Mouse (Mus musculus) kidney, embryonic 14.5 days (tissue): ENCODE measurements at regions not wholly inside any gene's neighbourhood (a gene's known extent, or its start where the extent isn't known, plus 50 kb on each side); places are given as distances from the start of the nearest gene placed in this dataset.

Source experiments
- ATAC-seq: fragments of 200-750 bp; cut with Nextera tagmentation; 2 replicates; pipeline ENCODE4 v1.8.0; 2017; ENCODE audit warnings: moderate number of reproducible peaks, mild to moderate bottlenecking, moderate TSS enrichment, moderate library complexity; ENCODE audit not compliant: low FRiP score, low TSS enrichment
- H3K27ac ChIP-seq: fragments of 300-500 bp; sonication (generic); 2 replicates; pipeline ENCODE4 v1.5.1; 2014; ENCODE audit warnings: low read depth, mild to moderate bottlenecking, low read length, moderate library complexity, mixed read lengths
- H3K27me3 ChIP-seq: fragments of 300-500 bp; sonication (generic); 2 replicates; pipeline ENCODE4 v1.6.1; 2014; ENCODE audit warnings: mild to moderate bottlenecking, low read length; ENCODE audit not compliant: control insufficient read depth, insufficient read depth
- H3K36me3 ChIP-seq: fragments of 300-500 bp; sonication (generic); 2 replicates; pipeline ENCODE4 v1.6.1; 2014; ENCODE audit warnings: low read length, mixed read lengths; ENCODE audit not compliant: control insufficient read depth, insufficient read depth
- H3K4me1 ChIP-seq: fragments of 300-500 bp; sonication (generic); 2 replicates; pipeline ENCODE4 v1.6.1; 2014; ENCODE audit warnings: low read length, mixed read lengths; ENCODE audit not compliant: control insufficient read depth, insufficient read depth
- H3K4me2 ChIP-seq: fragments of 300-500 bp; sonication (generic); replicated peaks from 2 replicates; pipeline ENCODE4 v1.6.1; 2014; ENCODE audit warnings: low read depth, mild to moderate bottlenecking, low read length
- H3K4me3 ChIP-seq: fragments of 300-500 bp; sonication (generic); 2 replicates; pipeline ENCODE4 v1.5.1; 2014; ENCODE audit warnings: mild to moderate bottlenecking, low read length
- H3K9ac ChIP-seq: fragments of 300-500 bp; sonication (generic); 2 replicates; pipeline ENCODE4 v1.6.1; 2014; ENCODE audit warnings: low read depth, mild to moderate bottlenecking, low read length, moderate library complexity
- H3K9me3 ChIP-seq: fragments of 300-500 bp; sonication (generic); 2 replicates; pipeline ENCODE4 v1.6.1; 2016; ENCODE audit warnings: low read length; ENCODE audit not compliant: control insufficient read depth
- WGBS: fragments of 180-500 bp; shearing (Covaris S2); extraction: QIAGEN DNeasy Blood & Tissue Kit; methylation state at CpG from one replicate; pipeline ENCODE4 v1.1.7; 2014; 5-methylcytosine and 5-hydroxymethylcytosine counted together

DNA sequence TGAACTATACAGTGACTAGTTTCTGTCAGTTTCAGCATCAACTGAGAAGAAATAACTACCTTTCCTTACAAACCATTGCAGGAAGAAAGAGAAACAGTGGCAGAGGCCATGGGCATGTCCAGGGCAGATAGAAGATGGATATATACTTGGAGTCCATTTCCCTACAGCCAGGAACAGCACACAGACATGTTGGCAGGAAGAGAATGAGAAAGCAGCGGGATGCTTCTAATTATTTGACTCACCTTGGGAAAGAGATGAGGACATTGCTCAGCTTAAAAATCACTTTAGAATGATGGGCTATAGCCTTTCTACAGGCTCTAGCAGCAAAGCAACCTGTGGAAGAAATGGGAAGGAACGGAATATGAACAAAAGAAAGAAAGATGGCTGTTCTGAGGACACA, 947.6 kb upstream of the Gm7489 start:
- Histone ChIP-seq H3K27me3 (no peaks in the 10 kb centered on the region), H3K4me1 (no peaks in the 10 kb centered on the region), H3K4me2 (no peak overlapping the region), H3K9me3 (no peaks in the 10 kb centered on the region), H3K9ac (no peak overlapping the region), H3K4me3 (no peak overlapping the region), H3K36me3 (no peaks in the 10 kb centered on the region), H3K27ac (no peak overlapping the region)
- ATAC-seq, result no peak
- WGBS, result 87% methylated on average over 2 of the region's 2 CpGs

GRCm38 (mm10) chr15:52944592-52944991, 940.1 kb upstream of the Gm7489 start:
- Histone ChIP-seq H3K27me3 (no peaks in the 10 kb centered on the region), H3K27ac (no peak overlapping the region), H3K9ac (no peak overlapping the region), H3K4me1 (no peaks in the 10 kb centered on the region), H3K4me3 (no peak overlapping the region), H3K9me3 (no peaks in the 10 kb centered on the region), H3K36me3 (no peaks in the 10 kb centered on the region), H3K4me2 (no peak overlapping the region)
- WGBS, result 83% methylated on average over 4 of the region's 4 CpGs
- ATAC-seq, result no peak

GRCm38 (mm10) chr15:52948196-52948595, 936.5 kb upstream of the Gm7489 start:
- H3K4me2 ChIP-seq, result no peak overlapping the region
- no peaks in the 10 kb centered on the region for H3K9me3 ChIP-seq
- no peak overlapping the region for H3K9ac ChIP-seq
- no peak overlapping the region for H3K4me3 ChIP-seq
- H3K36me3 ChIP-seq, result no peaks in the 10 kb centered on the region
- H3K27ac ChIP-seq, result no peak overlapping the region
- 89% methylated on average over 4 of the region's 4 CpGs for WGBS
- H3K4me1 ChIP-seq, result no peaks in the 10 kb centered on the region
- no peaks in the 10 kb centered on the region for H3K27me3 ChIP-seq
- no peak for ATAC-seq

- Histone ChIP-seq H3K36me3 (no peaks in the 10 kb centered on the region), H3K4me2 (no peak overlapping the region), H3K4me3 (no peak overlapping the region), H3K9ac (no peak overlapping the region), H3K27me3 (no peaks in the 10 kb centered on the region), H3K9me3 (no peaks in the 10 kb centered on the region), H3K27ac (no peak overlapping the region), H3K4me1 (no peaks in the 10 kb centered on the region)
- no peak for ATAC-seq
- 55% methylated on average over 1 of the region's 1 CpGs for WGBS
These were observed 931.2 kb upstream of the Gm7489 start for GRCm38 (mm10) chr15:52953480-52953879.

DNA sequence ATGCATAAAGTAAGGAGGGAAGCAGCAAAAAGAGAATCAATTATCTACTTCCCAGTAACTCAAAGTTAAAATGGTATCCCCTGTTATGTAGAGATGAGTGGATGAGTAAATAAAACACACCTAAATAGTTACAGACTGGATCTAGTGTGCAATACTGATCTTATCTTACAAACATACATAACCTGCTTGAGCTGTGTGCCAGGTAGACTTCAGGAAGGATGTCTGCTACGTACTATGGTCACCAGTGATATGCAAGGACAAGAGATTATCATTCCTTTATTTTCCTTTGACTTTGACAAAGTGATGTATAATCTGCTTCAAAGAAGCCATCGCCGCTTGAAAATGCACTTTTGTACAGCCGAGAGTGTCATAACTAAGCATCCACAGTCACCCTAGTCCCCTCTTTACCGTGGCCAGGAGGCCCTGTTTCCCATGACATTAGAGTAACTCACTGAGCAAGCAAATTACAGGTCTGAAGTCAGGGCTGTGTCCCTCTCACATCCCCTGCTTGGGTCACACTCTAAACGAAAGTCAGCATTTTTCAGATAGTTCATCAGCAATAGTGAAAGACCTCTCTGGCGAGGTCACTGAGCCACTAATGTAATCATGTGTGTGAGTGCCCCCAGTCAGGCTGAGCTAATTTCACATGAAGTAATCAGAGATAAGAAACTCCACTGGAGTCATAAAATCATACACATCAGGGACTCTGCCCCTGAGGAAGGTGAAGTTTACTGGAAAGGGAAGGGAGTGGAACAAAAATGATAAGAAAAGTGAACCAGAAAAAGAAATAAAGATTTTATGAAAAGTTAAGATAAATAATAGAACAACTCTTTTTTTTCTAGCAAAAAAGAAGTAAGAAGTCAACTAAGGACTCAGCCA, 929.8 kb upstream of the Gm7489 start:
- WGBS, result 72% methylated on average over 7 of the region's 7 CpGs
- H3K9ac ChIP-seq, result no peak overlapping the region
- ATAC-seq, result no peak

GRCm38 (mm10) chr15:52959711-52960110, 925.0 kb upstream of the Gm7489 start:
- Histone ChIP-seq H3K36me3 (no peaks in the 10 kb centered on the region), H3K9me3 (no peaks in the 10 kb centered on the region), H3K4me2 (no peak overlapping the region), H3K4me3 (no peak overlapping the region), H3K27ac (no peak overlapping the region), H3K4me1 (no peaks in the 10 kb centered on the region), H3K27me3 (no peaks in the 10 kb centered on the region), H3K9ac (no peak overlapping the region)
- ATAC-seq, result no peak
- WGBS, result 79% methylated on average over 2 of the region's 2 CpGs

More for the DNA sequence above, 929.8 kb upstream of the Gm7489 start:
- Histone ChIP-seq H3K4me2 (no peak overlapping the region), H3K4me1 (no peaks in the 10 kb centered on the region), H3K9me3 (no peaks in the 10 kb centered on the region), H3K4me3 (no peak overlapping the region), H3K27me3 (no peaks in the 10 kb centered on the region), H3K27ac (no peak overlapping the region), H3K36me3 (no peaks in the 10 kb centered on the region)

- no peaks in the 10 kb centered on the region for H3K36me3 ChIP-seq
- no peaks in the 10 kb centered on the region for H3K4me1 ChIP-seq
- no peak overlapping the region for H3K4me3 ChIP-seq
- no peaks in the 10 kb centered on the region for H3K9me3 ChIP-seq
- H3K27me3 ChIP-seq, result no peaks in the 10 kb centered on the region
- H3K27ac ChIP-seq, result no peak overlapping the region
- no peak overlapping the region for H3K4me2 ChIP-seq
- no peak for ATAC-seq
- WGBS, result 79% methylated on average over 3 of the region's 3 CpGs
- no peak overlapping the region for H3K9ac ChIP-seq
These were observed 923.2 kb upstream of the Gm7489 start for GRCm38 (mm10) chr15:52961491-52961890.

DNA sequence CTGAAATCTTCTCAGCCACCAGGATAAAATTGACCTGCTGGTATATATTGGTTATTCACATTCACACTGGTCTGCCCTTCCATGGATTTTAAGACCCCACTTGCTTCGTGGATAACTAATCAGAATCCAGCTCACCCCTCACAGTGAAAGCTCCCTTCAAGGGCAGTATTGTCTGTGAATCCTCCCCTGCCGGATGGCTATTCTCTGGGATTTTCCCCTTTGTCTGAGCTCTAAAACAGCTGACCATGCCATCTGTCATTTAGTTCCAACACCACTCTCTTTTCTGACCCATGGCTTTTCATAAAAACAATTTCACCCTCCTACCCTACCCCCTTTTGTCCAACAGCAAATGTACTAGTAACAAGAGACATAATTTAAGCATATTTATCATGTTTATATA, 920.8 kb upstream of the Gm7489 start:
- Histone ChIP-seq H3K4me2 (no peak overlapping the region), H3K36me3 (no peaks in the 10 kb centered on the region), H3K4me3 (no peak overlapping the region), H3K9me3 (no peaks in the 10 kb centered on the region), H3K27me3 (no peaks in the 10 kb centered on the region), H3K9ac (no peak overlapping the region), H3K4me1 (no peaks in the 10 kb centered on the region), H3K27ac (no peak overlapping the region)
- no peak for ATAC-seq
- WGBS, result 54% methylated on average over 2 of the region's 2 CpGs

GRCm38 (mm10) chr15:52964403-52964802, 920.3 kb upstream of the Gm7489 start:
- 88% methylated on average over 1 of the region's 1 CpGs for WGBS
- H3K4me2 ChIP-seq, result no peak overlapping the region
- H3K4me3 ChIP-seq, result no peak overlapping the region
- H3K4me1 ChIP-seq, result no peaks in the 10 kb centered on the region
- H3K27ac ChIP-seq, result no peak overlapping the region
- no peaks in the 10 kb centered on the region for H3K27me3 ChIP-seq
- ATAC-seq, result no peak
- no peaks in the 10 kb centered on the region for H3K9me3 ChIP-seq
- H3K36me3 ChIP-seq, result no peaks in the 10 kb centered on the region
- no peak overlapping the region for H3K9ac ChIP-seq
